Mouse (Mus musculus) subcutaneous adipose tissue, adult 2 months (tissue): ENCODE results near the gene Atrip. TPM values are rescaled to one million over a fixed set of nuclear protein-coding genes. Genes with fewer than 3 reads are reported as not detected.

ENCODE experiments used
- polyA plus RNA-seq: library from polyadenylated mRNA; depleted of rRNA; stranded (reverse); fragments of >200 nt; gene quantifications from 2 replicates; pipeline ENCODE4 v1.2.3, GENCODE M21; 2012; ENCODE audit warnings: low replicate concordance; rRNA removed

Atrip gene
- 21.4 and 33.6 TPM in 2 replicates for polyA plus RNA-seq

GRCm38 (mm10) chr9:109073661-109074573, at the start of gene Atrip:
TSS of gene Atrip (minus strand) at chr9:109074124.

GRCm38 (mm10) chr9:109095137-109095982, 21.4 kb upstream of the Atrip start, which contains the start of gene Plxnb1:
TSS of gene Plxnb1 (plus strand) at chr9:109095389.

GRCm38 (mm10) chr9:109082124-109082800, 8.3 kb upstream of the Atrip start, which contains the start of the genes Ccdc51 and Tma7:
TSS of gene Ccdc51 (plus strand) at chr9:109082493.
TSS of gene Tma7 (minus strand) at chr9:109082587.

GRCm38 (mm10) chr9:109059136-109059903, 14.6 kb downstream of the Atrip start, which contains the start of gene Trex1:
TSS of gene Trex1 (minus strand) at chr9:109059734.

GRCm38 (mm10) chr9:109038086-109038895, 35.6 kb downstream of the Atrip start, which contains the start of gene Shisa5:
TSS of gene Shisa5 (plus strand) at chr9:109038565.

Other genes with a start within 250 kb of the Atrip start
- gene Celsr3, start 247.8 kb downstream of the Atrip start, polyA plus RNA-seq, result 1.4 and 1.5 TPM in 2 replicates
- gene Slc26a6, start 220.8 kb downstream of the Atrip start, polyA plus RNA-seq, result 26.4 and 31.9 TPM in 2 replicates
- gene Tmem89, start 159.5 kb downstream of the Atrip start, polyA plus RNA-seq, result 0.13 and 0.49 TPM in 2 replicates
- 604 and 794 TPM in 2 replicates for gene Uqcrc1, start 137.5 kb downstream of the Atrip start, polyA plus RNA-seq
- 1.3 and 60.7 TPM in 2 replicates for gene Col7a1, start 120.5 kb downstream of the Atrip start, polyA plus RNA-seq
- 0.13 and 5.4 TPM in 2 replicates for gene Ucn2, start 88.1 kb downstream of the Atrip start, polyA plus RNA-seq
- 27.1 and 36.5 TPM in 2 replicates for gene Pfkfb4, start 82.3 kb downstream of the Atrip start, polyA plus RNA-seq
- 391 TPM in 2 replicates for gene Shisa5, start 35.6 kb downstream of the Atrip start, polyA plus RNA-seq
- 72.5 and 97.1 TPM in 2 replicates for gene Trex1, start 14.4 kb downstream of the Atrip start, polyA plus RNA-seq
- 6.7 and 7.9 TPM in 2 replicates for gene Ccdc51, start 8.4 kb upstream of the Atrip start, polyA plus RNA-seq
- gene Tma7, start 8.5 kb upstream of the Atrip start, polyA plus RNA-seq, result 30.9 and 35.7 TPM in 2 replicates
- 5.2 and 25.0 TPM in 2 replicates for gene Plxnb1, start 21.3 kb upstream of the Atrip start, polyA plus RNA-seq
- gene Fbxw21, start 87.9 kb upstream of the Atrip start, polyA plus RNA-seq, result not detected in 2 replicates
- gene Fbxw13, start 121.9 kb upstream of the Atrip start, polyA plus RNA-seq, result not detected in 2 replicates
- not detected in 2 replicates for gene Fbxw20, start 160.6 kb upstream of the Atrip start, polyA plus RNA-seq
- gene Fbxw14, start 213.6 kb upstream of the Atrip start, polyA plus RNA-seq, result not detected in 2 replicates